Mouse (Mus musculus): Measurements from ENCODE around the gene Notum.

DNA sequence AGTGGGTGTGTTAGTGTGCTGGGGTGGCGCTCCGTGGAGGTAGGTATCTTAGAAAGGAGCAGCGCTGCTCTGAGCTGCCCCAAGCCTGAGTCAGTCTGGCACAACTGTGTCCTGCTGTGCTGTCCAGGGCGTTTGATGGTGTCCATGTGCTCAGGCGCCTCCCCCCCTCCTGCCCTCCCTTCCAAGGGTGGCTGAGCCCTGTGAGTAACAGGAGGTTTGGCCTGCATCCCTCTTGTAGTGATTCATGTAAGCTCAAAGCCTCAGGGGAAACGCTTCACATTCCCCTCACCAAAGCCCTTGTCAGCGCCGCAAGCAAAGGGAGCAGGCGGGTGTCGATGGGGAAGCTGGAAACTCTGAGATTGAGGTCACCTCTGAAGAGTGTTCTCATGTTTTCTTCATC, 36.8 kb upstream of the Notum start:
- TF ChIP-seq POLR2A (IDR thresholded peaks at IDR 0.05; ENCODE audit: insufficient read depth, low read depth, low read length) (no peak), CTCF (IDR thresholded peaks at IDR 0.05; ENCODE audit: insufficient read depth, low read depth, low read length) (no peak)
